Mouse (Mus musculus): ENCODE results near the gene Bcl2l13. TPM values are rescaled to one million over a fixed set of nuclear protein-coding genes. Genes with fewer than 3 reads are reported as not detected.
A peak's percentile ranks its signal among the peaks of the same experiment; 100 is the strongest.

The Bcl2l13 gene
- total RNA-seq (2014; rRNA removed; ENCODE audit: low replicate concordance) (30.9 and 75.4 TPM in 2 replicates), polyA plus RNA-seq (2015; fragmentation: Nextera tagmentation; extraction: Ambion mirVana) (29.4 and 32.4 TPM in 2 replicates)

GRCm38 (mm10) chr6:120835474-120836374 is at the start of gene Bcl2l13:
Gene Bcl2l13 (plus strand): TSS chr6:120836212.
- peak; percentile 83 for DNase-seq (ENCODE audit: low spot score)
- H3K9ac ChIP-seq (replicated peaks; ENCODE audit: low read depth, low read length): peak within 1 kb of the TSS; percentile 97
- peak within 1 kb of the TSS; percentile 97 for H3K27ac ChIP-seq (ENCODE audit: low read depth)
- no peaks in the 10 kb centered on the region for H3K4me1 ChIP-seq (ENCODE audit: control insufficient read depth, insufficient read depth)
- peaks cover 3% of the 10 kb centered on the region; the same call in 1 of the 2 replicates for H3K9me3 ChIP-seq (replicated peaks; ENCODE audit: control insufficient read depth, low read length)
- WGBS: 2% methylated on average over 40 of the region's 40 CpGs
- H3K4me2 ChIP-seq (ENCODE audit: low read depth, low read length): peak within 1 kb of the TSS; percentile 78
- no peaks in the 10 kb centered on the region for H3K27me3 ChIP-seq (ENCODE audit: control insufficient read depth, insufficient read depth, low read length)
- peak within 1 kb of the TSS; percentile 89 for H3K4me3 ChIP-seq (ENCODE audit: low read depth, low read length)
- no peaks in the 10 kb centered on the region for H3K36me3 ChIP-seq (replicated peaks; ENCODE audit: control insufficient read depth, insufficient read depth, low read length)
- peak; percentile 94 for ATAC-seq (ENCODE audit: insufficient read depth, low read depth)
- TF ChIP-seq CTCF (IDR thresholded peaks at IDR 0.05; ENCODE audit: low read depth): peak; percentile 60
- peak; percentile 57; the same call in 1 of the 2 replicates for TF ChIP-seq EP300 (IDR thresholded peaks at IDR 0.05; ENCODE audit: low read depth)

DNA sequence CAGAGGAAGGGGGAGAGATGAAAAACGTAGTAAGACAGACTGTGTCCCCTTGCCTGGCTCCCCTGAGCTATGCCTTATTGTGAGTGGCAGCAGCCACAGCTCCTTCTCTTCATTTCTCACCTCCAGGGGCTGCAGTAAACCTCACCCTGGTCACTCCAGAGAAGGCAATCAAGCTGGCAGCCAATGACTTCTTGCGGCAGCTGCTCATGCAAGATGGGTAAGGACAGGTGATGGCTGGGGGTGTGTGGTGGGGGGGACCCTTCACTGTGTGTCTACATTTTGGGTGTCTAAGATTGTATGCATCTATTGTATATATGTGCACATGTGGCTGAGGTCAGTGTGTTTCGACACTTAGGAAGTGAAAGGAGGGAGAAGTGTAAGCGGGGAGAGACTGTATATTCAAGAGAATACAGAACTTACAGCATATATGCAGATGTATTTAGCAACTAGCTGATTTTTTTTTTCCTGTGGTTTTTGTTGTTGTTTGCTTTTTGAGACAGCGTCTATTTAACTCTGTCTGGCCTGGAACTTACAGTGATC is 47.9 kb upstream of the Bcl2l13 start:
- Histone ChIP-seq H3K36me3 (replicated peaks; ENCODE audit: control insufficient read depth, insufficient read depth, low read length) (peaks cover 17% of the 10 kb centered on the region), H3K4me3 (ENCODE audit: low read depth, low read length) (no peak overlapping the region), H3K4me2 (ENCODE audit: low read depth, low read length) (no peak overlapping the region), H3K27ac (ENCODE audit: low read depth) (no peak overlapping the region), H3K4me1 (ENCODE audit: control insufficient read depth, insufficient read depth) (no peaks in the 10 kb centered on the region), H3K9me3 (replicated peaks; ENCODE audit: control insufficient read depth, low read length) (no peaks in the 10 kb centered on the region), H3K9ac (replicated peaks; ENCODE audit: low read depth, low read length) (no peak overlapping the region), H3K27me3 (ENCODE audit: control insufficient read depth, insufficient read depth, low read length) (no peaks in the 10 kb centered on the region)
- 82% methylated on average over 5 of the region's 5 CpGs for WGBS
- ATAC-seq (ENCODE audit: insufficient read depth, low read depth): no peak
- TF ChIP-seq CTCF (IDR thresholded peaks at IDR 0.05; ENCODE audit: low read depth) (no peak), EP300 (IDR thresholded peaks at IDR 0.05; ENCODE audit: low read depth) (no peak)
- no peak for DNase-seq (ENCODE audit: low spot score)

- Histone ChIP-seq H3K9ac (replicated peaks; ENCODE audit: low read depth, low read length) (no peak overlapping the region), H3K4me2 (ENCODE audit: low read depth, low read length) (no peak overlapping the region), H3K9me3 (replicated peaks; ENCODE audit: control insufficient read depth, low read length) (no peaks in the 10 kb centered on the region), H3K36me3 (replicated peaks; ENCODE audit: control insufficient read depth, insufficient read depth, low read length) (peaks cover 25% of the 10 kb centered on the region), H3K4me3 (ENCODE audit: low read depth, low read length) (no peak overlapping the region), H3K27me3 (ENCODE audit: control insufficient read depth, insufficient read depth, low read length) (no peaks in the 10 kb centered on the region), H3K27ac (ENCODE audit: low read depth) (no peak overlapping the region), H3K4me1 (ENCODE audit: control insufficient read depth, insufficient read depth) (no peaks in the 10 kb centered on the region)
- DNase-seq (ENCODE audit: low spot score): no peak
- TF ChIP-seq EP300 (IDR thresholded peaks at IDR 0.05; ENCODE audit: low read depth): no peak
- TF ChIP-seq CTCF (IDR thresholded peaks at IDR 0.05; ENCODE audit: low read depth): peak; percentile 23; the same call in 1 of the 2 replicates
- ATAC-seq (ENCODE audit: insufficient read depth, low read depth): no peak
These were observed 47.1 kb upstream of the Bcl2l13 start for GRCm38 (mm10) chr6:120788904-120789303.

DNA sequence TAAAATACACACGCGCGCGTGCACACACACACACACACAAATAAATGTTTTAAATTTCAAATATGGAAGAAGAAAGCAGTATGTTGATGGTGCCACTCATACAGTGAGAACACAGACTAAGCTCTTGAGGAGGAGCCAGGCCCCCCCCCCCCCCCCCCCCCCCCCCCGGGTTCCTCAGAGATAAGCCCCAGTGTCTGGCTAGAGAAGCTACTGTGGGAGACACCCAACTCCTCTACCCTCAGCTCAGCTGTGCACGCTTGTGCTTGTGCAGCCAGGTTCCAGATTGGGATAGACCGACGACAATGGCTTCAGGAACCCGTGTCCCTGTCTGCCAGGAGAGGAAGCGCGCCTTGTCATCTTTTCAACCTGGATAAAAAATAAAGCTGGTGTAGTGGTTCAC is 45.9 kb upstream of the Bcl2l13 start:
- Histone ChIP-seq H3K27ac (ENCODE audit: low read depth) (no peak overlapping the region), H3K4me3 (ENCODE audit: low read depth, low read length) (no peak overlapping the region), H3K9me3 (replicated peaks; ENCODE audit: control insufficient read depth, low read length) (no peaks in the 10 kb centered on the region), H3K4me2 (ENCODE audit: low read depth, low read length) (no peak overlapping the region), H3K27me3 (ENCODE audit: control insufficient read depth, insufficient read depth, low read length) (no peaks in the 10 kb centered on the region), H3K4me1 (ENCODE audit: control insufficient read depth, insufficient read depth) (no peaks in the 10 kb centered on the region), H3K9ac (replicated peaks; ENCODE audit: low read depth, low read length) (no peak overlapping the region), H3K36me3 (replicated peaks; ENCODE audit: control insufficient read depth, insufficient read depth, low read length) (peaks cover 37% of the 10 kb centered on the region)
- WGBS: 78% methylated on average over 11 of the region's 11 CpGs
- ATAC-seq (ENCODE audit: insufficient read depth, low read depth) (peak; percentile 19; the same call in 1 of the 2 replicates), DNase-seq (ENCODE audit: low spot score) (no peak)
- TF ChIP-seq EP300 (IDR thresholded peaks at IDR 0.05; ENCODE audit: low read depth) (no peak), CTCF (IDR thresholded peaks at IDR 0.05; ENCODE audit: low read depth) (no peak)

GRCm38 (mm10) chr6:120790717-120791116 is 45.3 kb upstream of the Bcl2l13 start:
- Histone ChIP-seq H3K27ac (ENCODE audit: low read depth) (no peak overlapping the region), H3K36me3 (replicated peaks; ENCODE audit: control insufficient read depth, insufficient read depth, low read length) (peaks cover 43% of the 10 kb centered on the region), H3K4me3 (ENCODE audit: low read depth, low read length) (no peak overlapping the region), H3K27me3 (ENCODE audit: control insufficient read depth, insufficient read depth, low read length) (no peaks in the 10 kb centered on the region), H3K9me3 (replicated peaks; ENCODE audit: control insufficient read depth, low read length) (no peaks in the 10 kb centered on the region), H3K9ac (replicated peaks; ENCODE audit: low read depth, low read length) (no peak overlapping the region), H3K4me2 (ENCODE audit: low read depth, low read length) (no peak overlapping the region), H3K4me1 (ENCODE audit: control insufficient read depth, insufficient read depth) (no peaks in the 10 kb centered on the region)
- DNase-seq (ENCODE audit: low spot score) (no peak), ATAC-seq (ENCODE audit: insufficient read depth, low read depth) (no peak)
- TF ChIP-seq EP300 (IDR thresholded peaks at IDR 0.05; ENCODE audit: low read depth) (no peak), CTCF (IDR thresholded peaks at IDR 0.05; ENCODE audit: low read depth) (no peak)
- WGBS: 73% methylated on average over 5 of the region's 5 CpGs
